Mouse (Mus musculus) small intestine, adult 2 months (tissue): ENCODE measurements around the gene Trex1.

Experiments
- CTCF ChIP-seq: fragments of 200-500 bp; IDR thresholded peaks from 2 replicates; pipeline ENCODE4 v1.5.1; 2012; ENCODE audit warnings: low read depth, mild to moderate bottlenecking, control low read depth, inconsistent platforms, low read length, moderate library complexity, mixed read lengths; ENCODE audit not compliant: insufficient replicate concordance, insufficient read length; ENCODE audit errors: extremely low read depth
- POLR2A ChIP-seq: fragments of 200-500 bp; IDR thresholded peaks from 2 replicates; pipeline ENCODE4 v1.6.1; 2012; ENCODE audit warnings: low read depth, mild to moderate bottlenecking, control low read depth, inconsistent platforms, low read length, moderate library complexity

- TF ChIP-seq CTCF (no peak), POLR2A (no peak)
Measured at GRCm38 (mm10) chr9:109098969-109099368, 39.4 kb upstream of the Trex1 start.
